Mouse (Mus musculus): Measurements from ENCODE around the gene S100a11.

S100a11 gene

DNA sequence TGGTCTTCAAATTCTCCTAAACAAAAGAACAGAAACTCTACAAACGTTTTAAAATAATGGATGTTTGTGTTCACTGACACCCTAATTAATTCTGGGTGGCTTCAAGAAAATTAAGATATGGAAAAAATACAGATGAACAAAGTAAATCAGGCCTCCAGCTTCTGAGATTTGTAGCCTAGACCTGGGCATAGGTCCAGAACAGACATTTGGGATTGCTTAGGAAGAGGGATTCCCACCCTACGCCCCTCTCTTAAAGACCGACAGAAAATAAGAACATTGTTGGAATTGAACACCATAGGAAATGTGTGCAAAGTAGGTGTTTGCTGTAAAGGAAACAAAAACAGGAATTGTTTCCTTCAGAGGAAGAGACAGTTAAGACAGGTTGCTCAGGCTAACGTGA is 37.2 kb downstream of the S100a11 start:
- DNase-seq (ENCODE audit: low read depth, low spot score) = no peak

DNA sequence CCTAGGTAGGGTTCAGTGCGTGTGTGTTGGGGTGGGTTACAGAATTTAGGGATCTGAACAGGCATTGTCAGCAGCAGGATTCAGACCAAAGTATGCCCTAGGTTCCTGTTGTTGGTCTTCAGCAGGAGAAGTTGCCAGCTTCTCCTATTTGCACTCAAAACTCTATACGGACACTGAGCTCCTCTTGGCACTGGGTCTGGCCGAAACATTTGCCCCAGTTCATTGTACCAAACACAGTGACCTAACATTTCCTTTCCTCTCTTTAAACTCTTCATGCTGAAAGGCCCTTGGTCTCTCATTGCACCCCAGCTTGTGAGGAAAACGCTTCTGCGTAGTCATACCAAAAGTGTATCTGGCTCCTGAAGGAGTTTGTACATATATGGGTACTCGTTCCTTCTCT is 39.7 kb downstream of the S100a11 start:
- DNase-seq (ENCODE audit: low read depth, low spot score) = no peak

DNA sequence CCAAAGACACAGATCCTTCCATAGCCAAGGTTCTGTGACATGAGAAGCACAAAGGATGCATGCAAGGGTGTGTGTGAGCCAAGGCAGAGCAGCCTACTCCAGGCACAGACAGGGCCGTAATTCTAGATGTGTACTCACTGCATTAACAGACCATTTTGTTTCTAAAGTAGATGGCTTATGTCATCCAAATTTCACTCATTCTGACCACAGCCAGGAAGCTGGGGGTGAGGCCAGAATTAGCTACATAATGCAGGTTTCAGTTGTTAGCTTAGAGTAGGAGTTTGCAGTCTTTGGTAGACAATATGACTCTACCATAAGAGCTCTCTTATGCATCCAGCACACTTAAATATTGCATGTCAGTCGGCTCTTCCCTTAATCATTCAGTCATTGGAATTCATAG is 42.1 kb downstream of the S100a11 start:
- DNase-seq (ENCODE audit: low read depth, low spot score) = no peak

DNA sequence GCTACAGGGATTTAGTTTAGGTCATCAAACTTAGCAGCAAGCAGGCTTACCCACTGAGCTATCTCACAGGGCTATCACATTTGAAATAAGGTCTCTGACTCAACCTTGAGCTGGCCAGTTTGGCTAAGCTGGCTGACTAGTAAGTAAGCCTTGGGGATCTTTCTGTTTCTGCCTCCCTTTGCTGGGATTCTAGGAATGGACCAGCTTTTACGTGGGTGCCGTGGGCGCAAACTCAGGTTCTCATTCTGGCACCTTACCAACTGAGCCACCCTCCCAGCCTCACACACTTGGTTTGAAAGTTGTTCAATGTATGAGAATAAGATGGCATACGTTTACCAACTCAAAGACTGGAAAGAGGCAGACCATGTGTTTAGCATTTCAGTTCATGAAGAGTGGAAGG is 42.9 kb downstream of the S100a11 start:
- no peak for DNase-seq (ENCODE audit: low read depth, low spot score)

DNA sequence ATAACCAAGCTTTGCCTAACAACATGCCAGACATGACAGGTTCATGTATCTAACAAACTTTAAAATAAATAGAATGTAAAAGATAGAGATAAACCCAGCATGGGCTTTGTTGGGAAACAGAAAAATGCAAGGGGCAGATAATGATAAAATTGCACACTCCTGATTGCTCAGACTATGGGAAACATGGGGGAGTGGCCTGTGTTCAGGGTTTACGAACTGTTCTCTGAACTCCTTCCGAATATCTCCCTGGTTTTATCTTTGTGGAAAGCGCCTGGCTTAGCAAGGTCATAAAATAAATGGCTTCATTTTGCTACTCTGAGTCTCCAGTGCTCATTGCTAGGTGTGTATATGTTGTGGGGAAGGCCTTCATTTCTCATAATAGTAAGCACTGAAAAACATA is 46.6 kb downstream of the S100a11 start:
- DNase-seq (ENCODE audit: low read depth, low spot score) = no peak

DNA sequence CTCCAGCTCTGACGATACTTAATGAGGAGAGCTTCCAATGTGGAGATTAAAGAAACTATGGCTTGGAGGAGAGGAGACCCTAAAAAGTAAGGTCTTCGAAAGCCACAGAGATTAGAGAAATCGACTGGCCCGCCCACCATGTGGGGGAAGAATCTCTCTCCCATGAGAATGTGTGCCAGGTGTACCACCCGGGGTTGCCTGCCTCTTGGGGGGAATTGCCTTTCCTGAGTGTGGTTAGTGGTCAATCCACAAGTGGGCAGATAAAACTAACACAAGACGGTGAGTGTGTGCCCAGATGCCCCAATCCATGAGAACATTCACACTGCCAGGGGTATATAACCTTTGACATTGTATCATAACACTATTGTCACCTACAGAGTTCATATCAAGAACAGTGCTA is 47.4 kb downstream of the S100a11 start:
- no peak for DNase-seq (ENCODE audit: low read depth, low spot score)

DNA sequence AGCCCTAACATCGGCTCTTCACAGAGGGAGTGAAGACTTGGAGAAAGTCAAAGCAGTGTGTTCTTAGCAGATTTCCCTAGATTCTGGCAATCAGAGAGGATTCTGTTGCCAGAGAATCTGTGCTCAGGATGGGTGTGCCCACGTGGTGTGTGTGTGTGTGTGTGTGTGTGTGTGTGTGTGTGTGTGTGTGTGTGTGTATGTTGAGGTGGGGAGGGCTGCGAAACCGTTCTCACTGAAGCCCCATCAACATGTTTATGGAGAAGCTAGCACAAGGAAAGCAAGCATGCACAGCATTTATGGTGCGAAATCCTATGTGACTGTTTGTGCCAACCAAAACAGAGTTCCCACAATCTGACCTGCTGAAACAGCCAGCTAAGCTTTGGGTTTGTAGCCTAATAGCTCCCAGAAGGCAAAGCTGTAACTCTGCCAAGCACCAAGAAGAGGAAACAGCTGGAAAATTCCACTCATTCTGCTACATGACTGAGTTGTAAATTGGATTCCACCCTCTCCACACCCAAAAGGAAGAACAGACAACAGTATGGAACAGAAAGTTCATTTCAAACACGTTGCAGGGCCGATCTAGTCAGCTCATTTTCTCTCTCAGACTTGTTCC is 48.2 kb downstream of the S100a11 start:
- DNase-seq (ENCODE audit: low read depth, low spot score) = no peak

DNA sequence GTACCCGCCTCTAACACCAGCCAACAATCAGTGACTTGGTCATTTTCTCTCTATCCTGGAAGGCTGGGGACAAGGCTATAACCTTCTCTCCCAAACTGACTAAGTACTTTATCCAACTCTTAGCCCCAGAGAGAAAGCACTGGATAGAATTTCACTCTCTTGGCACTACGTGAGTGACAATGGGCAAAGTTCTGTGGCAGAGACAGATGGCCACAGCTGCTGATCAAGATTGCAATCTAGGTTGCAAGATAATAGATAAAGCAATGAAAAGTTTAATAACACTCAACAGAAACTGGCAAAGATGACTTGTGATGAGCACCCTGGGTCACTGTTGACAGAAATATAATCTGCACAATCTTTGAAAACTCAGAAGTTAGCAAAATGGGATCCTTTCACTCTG is 48.8 kb downstream of the S100a11 start:
- no peak for DNase-seq (ENCODE audit: low read depth, low spot score)

DNA sequence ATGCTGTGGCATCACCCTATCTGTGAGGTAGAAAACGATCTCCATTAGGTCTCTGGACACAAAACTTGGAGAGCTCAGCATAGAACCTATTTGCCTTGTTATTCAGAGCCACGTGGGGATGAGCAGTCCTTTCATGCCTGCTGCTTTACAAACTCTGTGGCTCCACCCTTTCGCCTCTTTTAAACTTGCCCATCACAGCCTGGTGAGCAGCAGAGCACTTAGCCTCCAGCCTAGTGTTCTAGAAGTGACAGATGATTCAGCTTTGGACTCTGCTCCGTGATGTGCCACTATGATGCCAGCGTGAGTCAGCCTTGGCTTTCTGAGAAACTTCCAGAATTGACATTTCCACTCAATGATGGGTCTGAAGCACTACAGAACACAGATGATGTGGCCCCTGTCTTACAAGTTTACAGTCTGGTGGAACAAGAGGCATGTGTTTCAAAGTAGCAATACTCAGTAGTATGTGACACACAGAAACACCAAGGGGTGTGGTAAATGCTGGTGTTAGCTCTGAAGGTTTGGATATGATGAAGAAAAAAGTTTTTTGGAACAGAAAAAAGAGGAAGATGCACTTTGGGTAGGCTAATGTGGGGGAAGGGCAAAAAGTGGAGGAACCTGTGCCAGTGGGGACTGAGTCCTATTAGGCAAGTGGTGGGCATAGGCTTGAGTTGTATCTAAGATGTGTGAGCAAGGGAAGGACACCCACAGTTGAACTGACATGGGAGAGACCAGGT is 51.9 kb downstream of the S100a11 start:
- no peak for DNase-seq (ENCODE audit: low read depth, low spot score)

All from embryo, embryonic 11.5 days (tissue).